Mouse (Mus musculus) lung, postnatal 0 days (tissue): ENCODE data around the gene Akr1cl. TPM values are rescaled to one million over a fixed set of nuclear protein-coding genes. Genes with fewer than 3 reads are reported as not detected.
A peak's percentile ranks its signal among the peaks of the same experiment; 100 is the strongest.
"Not testable (repeated sequence)": the region's sequence is repeated elsewhere in the genome, so short reads cannot be mapped to it uniquely, and the experiment has no call there.

ENCODE experiments used
- ATAC-seq: fragments of 200-750 bp; cut with Nextera tagmentation; 2 replicates; pipeline ENCODE4 v1.8.0; 2017; ENCODE audit warnings: moderate library complexity
- DNase-seq: peaks from one replicate; pipeline ENCODE4 v3.0.0-alpha.2; 2016; ENCODE audit warnings: low spot score
- H3K27ac ChIP-seq: fragments of 300-500 bp; sonication (generic); 2 replicates; pipeline ENCODE4 v1.5.1; 2014; ENCODE audit warnings: antibody characterized with exemption, mild to moderate bottlenecking, low read length, mixed read lengths
- H3K27me3 ChIP-seq: fragments of 300-500 bp; sonication (generic); replicated peaks from 2 replicates; pipeline ENCODE4 v1.6.1; 2014; ENCODE audit warnings: low read length, mixed read lengths; ENCODE audit not compliant: insufficient read depth
- H3K36me3 ChIP-seq: fragments of 300-500 bp; sonication (generic); 2 replicates; pipeline ENCODE4 v1.6.1; 2014; ENCODE audit warnings: low read length, mixed read lengths; ENCODE audit not compliant: insufficient read depth
- H3K4me1 ChIP-seq: fragments of 300-500 bp; sonication (generic); 2 replicates; pipeline ENCODE4 v1.6.1; 2014; ENCODE audit warnings: antibody characterized with exemption, low read depth, low read length, mixed read lengths; ENCODE audit not compliant: insufficient read depth
- H3K4me2 ChIP-seq: fragments of 300-500 bp; sonication (generic); replicated peaks from 2 replicates; pipeline ENCODE4 v1.6.1; 2014; ENCODE audit warnings: low read depth, mild to moderate bottlenecking, low read length, moderate library complexity, mixed read lengths
- H3K4me3 ChIP-seq: fragments of 300-500 bp; sonication (generic); 2 replicates; pipeline ENCODE4 v1.5.1; 2014; ENCODE audit warnings: low read depth, low read length
- H3K9ac ChIP-seq: fragments of 300-500 bp; sonication (generic); replicated peaks from 2 replicates; pipeline ENCODE4 v1.6.1; 2014; ENCODE audit warnings: low read depth, mild to moderate bottlenecking
- H3K9me3 ChIP-seq: fragments of 300-500 bp; sonication (generic); 2 replicates; pipeline ENCODE4 v1.6.1; 2016; ENCODE audit warnings: low read length, mixed read lengths
- CTCF ChIP-seq: IDR thresholded peaks from 2 replicates; pipeline ENCODE4 v1.5.1; 2016; ENCODE audit warnings: antibody characterized with exemption, mild to moderate bottlenecking
- EP300 ChIP-seq: IDR thresholded peaks from 2 replicates; pipeline ENCODE4 v1.6.1; 2016; ENCODE audit warnings: antibody characterized with exemption, mild to moderate bottlenecking, control low read depth
- WGBS: fragments of 180-500 bp; shearing (Covaris S2); extraction: QIAGEN DNeasy Blood & Tissue Kit; methylation state at CpG from one replicate; pipeline ENCODE4 v1.1.7; 2014; 5-methylcytosine and 5-hydroxymethylcytosine counted together
- polyA plus RNA-seq: library from polyadenylated mRNA; unstranded; fragments of >200 nt; fragmentation: Nextera tagmentation; extraction: Ambion mirVana; gene quantifications from 2 replicates; pipeline ENCODE4 v1.2.1, GENCODE M21; 2015

Gene Akr1cl
- polyA plus RNA-seq, 1 experiment from 2014 or later, result not detected

DNA sequence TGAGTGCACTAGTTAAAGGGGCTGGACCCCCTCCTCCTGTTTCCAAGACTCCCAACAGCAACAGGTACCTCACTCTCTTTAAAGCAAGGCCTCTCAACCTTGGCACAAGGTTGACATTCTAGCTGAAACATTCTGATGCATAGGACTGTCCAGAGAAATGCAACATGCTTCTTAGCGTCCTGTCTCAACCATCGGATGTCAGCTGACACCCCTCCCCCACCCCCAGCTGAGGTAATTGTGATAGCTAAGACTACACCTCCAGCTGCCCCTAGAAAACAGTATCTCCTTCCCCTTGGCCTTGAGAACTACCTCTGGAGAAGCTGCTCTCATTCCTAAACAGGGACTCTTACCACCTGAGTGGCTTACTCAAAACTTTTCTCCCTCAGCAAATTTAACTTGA lies 19.6 kb upstream of the Akr1cl start:
- WGBS, result 21% methylated on average over 2 of the region's 2 CpGs
- H3K36me3 ChIP-seq, result no peaks in the 10 kb centered on the region

DNA sequence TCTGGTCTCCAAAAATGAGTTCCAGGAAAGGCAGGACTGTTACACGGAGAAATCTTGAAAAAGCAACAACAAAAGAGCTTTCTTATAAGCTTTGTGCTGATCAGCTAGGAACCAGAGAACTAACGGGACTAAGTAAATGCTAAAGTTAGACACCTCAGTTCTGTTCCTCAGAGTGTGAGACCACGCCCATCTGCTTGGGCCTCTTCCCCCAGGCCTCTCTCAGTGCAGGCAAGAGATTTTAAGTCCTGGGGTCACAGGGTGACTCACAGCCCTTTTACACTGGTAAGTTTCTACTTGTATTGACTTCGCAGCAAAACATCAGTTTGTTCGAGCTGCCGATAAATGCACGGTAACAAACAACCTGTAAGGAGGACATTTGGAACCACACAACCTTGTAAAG lies 19.1 kb upstream of the Akr1cl start:
- Histone ChIP-seq H3K9ac (no peak overlapping the region), H3K27ac (no peak overlapping the region), H3K36me3 (no peaks in the 10 kb centered on the region), H3K27me3 (no peaks in the 10 kb centered on the region), H3K4me3 (no peak overlapping the region), H3K9me3 (no peaks in the 10 kb centered on the region), H3K4me2 (no peak overlapping the region), H3K4me1 (no peaks in the 10 kb centered on the region)
- ATAC-seq (no peak), DNase-seq (no peak)
- WGBS, result 55% methylated on average over 7 of the region's 7 CpGs
- TF ChIP-seq CTCF (no peak), EP300 (no peak)

More for the DNA sequence above, 19.6 kb upstream of the Akr1cl start:
- Histone ChIP-seq H3K4me2 (no peak overlapping the region), H3K9ac (no peak overlapping the region), H3K4me3 (no peak overlapping the region), H3K4me1 (no peaks in the 10 kb centered on the region), H3K27ac (no peak overlapping the region), H3K27me3 (no peaks in the 10 kb centered on the region), H3K9me3 (no peaks in the 10 kb centered on the region)
- TF ChIP-seq CTCF (no peak), EP300 (no peak)
- ATAC-seq (no peak), DNase-seq (no peak)

DNA sequence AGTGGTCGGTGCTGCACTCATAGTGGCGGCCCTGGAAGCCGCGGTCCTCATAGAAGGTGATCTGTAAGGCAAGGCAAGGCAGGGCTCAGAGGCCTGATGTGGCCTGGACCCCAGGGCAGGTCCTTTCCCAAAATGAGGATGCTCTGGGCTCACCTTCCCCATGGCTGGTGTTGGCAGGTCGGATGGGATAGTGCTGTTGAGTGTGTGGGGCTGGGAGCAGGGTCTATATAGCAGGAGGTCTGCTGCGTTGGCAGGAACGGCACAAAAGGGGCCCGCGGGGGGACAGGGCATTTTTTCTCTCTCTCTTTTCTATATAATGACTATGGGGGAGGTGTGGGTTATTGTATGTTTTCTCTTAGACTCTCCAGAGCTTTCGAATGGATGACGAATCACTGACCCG lies 18.4 kb upstream of the Akr1cl start, which contains the start of gene Cryge:
TSS of gene Cryge (minus strand) at position 198 of the 400 bp plus-strand sequence.
- not testable (repeated sequence) for H3K4me1 ChIP-seq, H3K9me3 ChIP-seq, H3K36me3 ChIP-seq, H3K27ac ChIP-seq, H3K9ac ChIP-seq, ATAC-seq, H3K4me3 ChIP-seq, H3K27me3 ChIP-seq, DNase-seq, H3K4me2 ChIP-seq
- WGBS, result 42% methylated on average over 10 of the region's 12 CpGs

- Histone ChIP-seq H3K36me3 (no peaks in the 10 kb centered on the region), H3K4me2 (no peak overlapping the region), H3K4me3 (no peak overlapping the region), H3K4me1 (no peaks in the 10 kb centered on the region), H3K9me3 (no peaks in the 10 kb centered on the region), H3K27me3 (no peaks in the 10 kb centered on the region), H3K9ac (no peak overlapping the region), H3K27ac (no peak overlapping the region)
- ATAC-seq (no peak), DNase-seq (no peak)
- WGBS, result 53% methylated on average over 12 of the region's 12 CpGs
- TF ChIP-seq CTCF (no peak), EP300 (no peak)
These were observed 16.2 kb upstream of the Akr1cl start for GRCm38 (mm10) chr1:65048781-65049180.

DNA sequence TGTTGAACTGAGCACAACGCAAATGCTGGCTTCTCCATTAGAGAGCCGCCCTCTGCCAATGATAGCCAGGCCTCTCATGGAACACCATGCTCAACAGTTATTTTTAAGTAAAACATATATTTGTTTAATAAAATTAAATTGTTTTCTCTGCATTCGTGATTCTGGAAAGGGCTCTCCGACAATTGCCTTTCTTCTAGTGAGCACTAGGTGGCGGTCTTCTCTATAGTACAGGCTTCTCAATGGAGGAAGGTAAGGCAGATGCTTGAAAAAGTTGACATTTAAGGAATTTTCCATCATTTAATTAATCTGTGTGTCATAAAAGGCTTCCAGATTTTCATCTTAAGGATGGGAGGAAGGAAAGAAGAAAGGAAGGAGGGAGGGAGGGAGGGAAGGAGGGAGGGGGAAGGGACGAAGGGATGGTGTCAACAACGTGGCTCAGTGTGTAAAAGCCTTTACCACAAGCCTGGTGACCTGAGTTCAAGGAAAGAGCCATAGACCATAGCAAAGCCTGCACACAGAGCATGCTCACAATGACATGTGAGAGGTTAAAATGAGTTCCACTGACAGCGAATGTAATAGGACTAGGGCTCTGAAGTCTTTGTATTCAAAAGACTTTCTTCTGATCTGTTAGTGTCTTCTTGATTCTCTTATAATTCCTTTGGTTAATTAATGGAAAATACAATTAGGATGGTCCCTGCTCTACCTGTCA lies 14.0 kb upstream of the Akr1cl start:
- ATAC-seq, result no peak
- TF ChIP-seq EP300 (no peak), CTCF (peak; percentile 71)
- peak; percentile 68 for DNase-seq
- Histone ChIP-seq H3K4me1 (no peaks in the 10 kb centered on the region), H3K36me3 (no peaks in the 10 kb centered on the region), H3K9ac (no peak overlapping the region), H3K9me3 (no peaks in the 10 kb centered on the region), H3K4me2 (no peak overlapping the region), H3K4me3 (no peak overlapping the region), H3K27ac (no peak overlapping the region), H3K27me3 (no peaks in the 10 kb centered on the region)
- WGBS, result 35% methylated on average over 8 of the region's 8 CpGs

GRCm38 (mm10) chr1:65043433-65043832 lies 10.9 kb upstream of the Akr1cl start:
- no peak for DNase-seq
- Histone ChIP-seq H3K9ac (no peak overlapping the region), H3K4me1 (no peaks in the 10 kb centered on the region), H3K36me3 (no peaks in the 10 kb centered on the region), H3K27me3 (no peaks in the 10 kb centered on the region), H3K27ac (no peak overlapping the region), H3K4me3 (no peak overlapping the region), H3K9me3 (no peaks in the 10 kb centered on the region), H3K4me2 (no peak overlapping the region)
- no peak for TF ChIP-seq EP300
- TF ChIP-seq CTCF, result no peak
- WGBS, result 81% methylated on average over 2 of the region's 2 CpGs
- no peak for ATAC-seq
